Mouse (Mus musculus): ENCODE results near the gene Cacnb4.

GRCm38 (mm10) chr2:52618804-52619203 is 57.8 kb downstream of the Cacnb4 start:
- TF ChIP-seq CTCF (IDR thresholded peaks at IDR 0.05; ENCODE audit: insufficient read depth, low read length) (no peak), POLR2A (IDR thresholded peaks at IDR 0.05; ENCODE audit: borderline replicate concordance, extremely low read depth, low read depth, low read length) (no peak)
